8 mouse cellular contexts compared by ENCODE assay signal in the genomic region with DNA sequence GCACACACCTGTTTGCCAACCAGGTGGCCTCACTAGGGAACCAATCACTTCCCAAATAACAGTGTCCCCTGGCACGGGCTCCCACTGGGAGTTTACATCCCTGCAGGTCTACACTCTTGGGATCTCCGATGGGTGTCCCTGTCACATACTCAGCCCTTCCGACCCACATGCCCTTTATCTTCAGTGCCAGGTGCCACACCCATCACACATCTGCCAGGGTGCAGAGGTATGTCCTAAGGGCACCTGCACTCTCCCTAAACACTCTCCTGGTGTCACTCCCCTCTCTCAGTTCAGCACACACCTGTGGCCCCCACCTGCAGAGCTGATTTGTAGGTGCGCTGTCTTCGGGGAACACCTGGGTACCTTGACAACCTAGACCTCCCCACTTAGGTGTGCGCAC. TPM values are rescaled to one million over a fixed set of nuclear protein-coding genes. Genes with fewer than 3 reads are reported as not detected.
DNase-seq lines count a peak whose midpoint lies in the region; ATAC-seq and TF ChIP-seq lines count a peak whose summit lies in the region.

No protein-coding gene starts in this region.

- TF ChIP-seq CTCF in spleen, adult 2 months (IDR thresholded peaks at IDR 0.05; ENCODE audit: extremely low read depth, insufficient read depth, insufficient read length, insufficient replicate concordance) = no peak

- no peak for TF ChIP-seq POLR2A in spleen, adult 2 months (IDR thresholded peaks at IDR 0.05; ENCODE audit: low read depth, low read length)

- H3K9me3 ChIP-seq in liver, embryonic 13.5 days (replicated peaks) = no peaks in the 10 kb centered on the region

- H3K4me2 ChIP-seq in liver, embryonic 13.5 days = peak overlapping the region; percentile 87

- H3K36me3 ChIP-seq in spleen, adult 2 months (ENCODE audit: control insufficient read depth, insufficient read depth, low read length) = no peaks in the 10 kb centered on the region
- H3K36me3 ChIP-seq in liver, embryonic 13.5 days = no peaks in the 10 kb centered on the region

- DNase-seq in cerebellum, adult 9-10 months = peak; percentile 43
- DNase-seq in cerebellum, postnatal 14 days = no peak
- DNase-seq in spleen, adult 2 months (ENCODE audit: low read depth in 1 of 2, low spot score in 2 of 2) = no peak
- no peak for DNase-seq in spleen, postnatal 4 days (ENCODE audit: low spot score in 2 of 2)
- DNase-seq in liver, embryonic 13.5 days = no peak
- peak; percentile 46 for DNase-seq in thymus, postnatal 25 days
- no peak for DNase-seq in spleen, adult 12 weeks (ENCODE audit: low spot score)
- no peak for DNase-seq in gastrocnemius, postnatal 36 days

- no peak for ATAC-seq in liver, embryonic 13.5 days (ENCODE audit: low read depth)

- intact Hi-C loops in gastrocnemius, postnatal 36 days (cut with DNase I) = loop anchor here (5.0 kb wide), 1 partner anchor 36 kb away; no protein-coding TSS in a partner anchor

- no peak overlapping the region for H3K27ac ChIP-seq in spleen, adult 2 months (ENCODE audit: insufficient read depth, low read length)
- H3K27ac ChIP-seq in liver, embryonic 13.5 days = no peak overlapping the region

- H3K4me3 ChIP-seq in spleen, adult 2 months (ENCODE audit: extremely low read depth, insufficient read depth, insufficient read length) = peak overlapping the region; percentile 64
- H3K4me3 ChIP-seq in liver, embryonic 13.5 days (replicated peaks) = peak overlapping the region; percentile 65

- WGBS in spleen, adult 2 months = 73% methylated on average over 6 of the region's 6 CpGs
- WGBS in liver, embryonic 13.5 days (ENCODE audit: insufficient replicate concordance) = 42% methylated on average over 6 of the region's 6 CpGs

- H3K27me3 ChIP-seq in spleen, adult 2 months (ENCODE audit: control insufficient read depth, insufficient read depth, low read length) = peaks cover 11% of the 10 kb centered on the region
- H3K27me3 ChIP-seq in liver, embryonic 13.5 days = peaks cover 63% of the 10 kb centered on the region

- peaks cover 32% of the 10 kb centered on the region for H3K4me1 ChIP-seq in spleen, adult 2 months (ENCODE audit: control insufficient read depth, insufficient read depth, insufficient read length)
- peaks cover 47% of the 10 kb centered on the region for H3K4me1 ChIP-seq in liver, embryonic 13.5 days (replicated peaks)

- peak overlapping the region; percentile 39 for H3K9ac ChIP-seq in liver, embryonic 13.5 days

RNA-seq across cellular contexts. Expression of a gene that starts 1.8 kb away (rescaled TPM):
- 66.1 and 87.2 TPM in 2 replicates for polyA plus RNA-seq in spleen, adult 2 months (2012; rRNA removed)
- polyA plus RNA-seq in liver, embryonic 13.5 days (2015; fragmentation: Nextera tagmentation; extraction: Ambion mirVana) = 6.7 and 6.8 TPM in 2 replicates
- 10 to 100 TPM; 19.0 to 21.8 TPM for total RNA-seq in gastrocnemius, postnatal 36 days (2021)

RNA-seq across cellular contexts. Expression of a gene that starts 48.2 kb away (rescaled TPM):
- not detected in 2 replicates for polyA plus RNA-seq in spleen, adult 2 months (2012; rRNA removed)
- polyA plus RNA-seq in liver, embryonic 13.5 days (2015; fragmentation: Nextera tagmentation; extraction: Ambion mirVana) = not detected in 2 replicates
- not detected for total RNA-seq in gastrocnemius, postnatal 36 days (2021)

Comparison
In these comparisons a context has a peak if more than half of its experiments do, and no peak if none do; other contexts are left out.
1. DNase-seq: peak in cerebellum, adult 9-10 months (single experiment) and thymus, postnatal 25 days (single experiment); none in cerebellum, postnatal 14 days (0 of 2), spleen, adult 2 months (0 of 2), spleen, postnatal 4 days (0 of 2), liver, embryonic 13.5 days (single experiment), spleen, adult 12 weeks (single experiment) and gastrocnemius, postnatal 36 days (0 of 2).